Mouse (Mus musculus): ENCODE measurements at regions not wholly inside any gene's neighbourhood (a gene's known extent, or its start where the extent isn't known, plus 50 kb on each side); places are given as distances from the start of the nearest gene placed in this dataset.
A peak's percentile ranks its signal among the peaks of the same experiment; 100 is the strongest.

DNA sequence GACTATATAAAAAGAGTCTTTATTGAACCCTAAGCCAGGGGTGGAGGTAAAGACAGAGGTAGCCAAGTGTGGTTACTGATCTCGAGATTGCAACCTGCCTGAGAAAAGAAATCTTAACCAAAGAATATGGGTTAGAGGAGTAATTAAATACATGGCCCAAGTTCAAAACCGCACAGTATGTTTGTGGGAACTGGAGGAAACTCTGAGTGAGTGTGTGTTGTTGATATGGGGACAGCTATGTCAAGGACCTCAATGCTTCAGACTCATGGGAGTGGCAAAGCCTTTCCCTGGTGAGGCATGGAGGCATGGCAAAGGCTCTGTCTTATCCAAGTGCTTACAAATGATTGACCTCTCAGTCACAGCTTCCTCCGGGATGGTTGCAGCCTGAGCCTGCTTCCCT, 127.7 kb upstream of the Tank start:
- Histone ChIP-seq H3K9ac (no peak overlapping the region), H3K4me3 (no peak overlapping the region), H3K36me3 (no peaks in the 10 kb centered on the region), H3K27me3 (no peaks in the 10 kb centered on the region), H3K9me3 (no peaks in the 10 kb centered on the region), H3K4me2 (no peak overlapping the region), H3K4me1 (peaks cover 16% of the 10 kb centered on the region; the same call in 1 of the 2 replicates), H3K27ac (no peak overlapping the region)
- WGBS: 71% methylated on average over 3 of the region's 3 CpGs
- no peak for ATAC-seq (ENCODE audit: insufficient number of reproducible peaks, low FRiP score, low TSS enrichment, low read depth)

DNA sequence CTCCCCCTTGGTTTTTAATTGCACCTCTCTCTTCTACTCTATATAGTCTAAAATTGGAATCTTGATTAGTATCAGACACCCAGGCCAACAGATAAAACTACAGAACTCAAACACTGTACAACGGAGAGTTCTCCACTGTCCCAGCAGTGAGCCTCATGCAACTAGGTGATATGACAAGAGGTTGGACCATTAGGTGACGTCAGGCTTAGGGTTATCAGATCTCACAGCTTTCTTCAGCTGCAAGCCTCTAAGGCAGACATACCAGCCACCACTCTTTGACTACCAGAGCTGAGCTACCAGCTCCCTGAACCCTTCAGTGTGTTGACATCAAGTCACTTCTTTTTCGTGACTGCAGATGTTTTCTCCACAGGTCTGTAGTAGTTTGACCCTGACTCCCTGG, 141.8 kb upstream of the Tank start:
- H3K4me2 ChIP-seq: no peak overlapping the region
- H3K9ac ChIP-seq: no peak overlapping the region
- no peaks in the 10 kb centered on the region for H3K4me1 ChIP-seq
- ATAC-seq (ENCODE audit: insufficient number of reproducible peaks, low FRiP score, low TSS enrichment, low read depth): no peak
- no peaks in the 10 kb centered on the region for H3K36me3 ChIP-seq
- WGBS: 77% methylated on average over 3 of the region's 3 CpGs
- no peaks in the 10 kb centered on the region for H3K27me3 ChIP-seq
- no peak overlapping the region for H3K4me3 ChIP-seq
- no peaks in the 10 kb centered on the region for H3K9me3 ChIP-seq
- no peak overlapping the region for H3K27ac ChIP-seq

DNA sequence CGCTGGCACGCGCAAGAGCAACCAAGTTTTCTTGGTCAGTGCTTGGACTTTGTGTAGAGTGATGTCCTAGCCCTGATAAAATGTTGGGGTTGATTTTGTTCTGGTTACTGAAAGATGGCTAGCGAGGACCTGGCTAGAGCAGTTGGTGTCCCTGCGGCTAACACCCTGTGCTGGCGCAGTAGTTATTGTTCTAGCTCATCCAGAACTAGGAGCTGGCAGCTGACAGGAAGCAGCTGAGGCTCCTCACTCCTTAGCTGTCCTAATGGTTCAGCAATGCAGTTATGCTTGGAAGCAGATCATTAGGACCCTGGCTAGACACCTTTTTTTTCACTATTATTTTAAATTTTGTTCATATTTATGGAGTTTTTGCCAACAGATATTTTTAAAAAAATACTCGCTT, 170.5 kb upstream of the Tank start:
- no peaks in the 10 kb centered on the region for H3K36me3 ChIP-seq
- H3K4me1 ChIP-seq: peaks cover 4% of the 10 kb centered on the region
- no peak overlapping the region for H3K27ac ChIP-seq
- no peak overlapping the region for H3K9ac ChIP-seq
- H3K4me2 ChIP-seq: no peak overlapping the region
- ATAC-seq (ENCODE audit: insufficient number of reproducible peaks, low FRiP score, low TSS enrichment, low read depth): no peak
- no peak overlapping the region for H3K4me3 ChIP-seq
- H3K9me3 ChIP-seq: no peaks in the 10 kb centered on the region
- no peaks in the 10 kb centered on the region for H3K27me3 ChIP-seq
- WGBS: 95% methylated on average over 7 of the region's 7 CpGs

GRCm38 (mm10) chr2:61406104-61406751, 172.2 kb upstream of the Tank start:
- no peaks in the 10 kb centered on the region for H3K9me3 ChIP-seq
- peaks cover 11% of the 10 kb centered on the region for H3K4me1 ChIP-seq
- ATAC-seq (ENCODE audit: insufficient number of reproducible peaks, low FRiP score, low TSS enrichment, low read depth): no peak
- no peak overlapping the region for H3K4me2 ChIP-seq
- 81% methylated on average over 8 of the region's 8 CpGs for WGBS
- H3K4me3 ChIP-seq: no peak overlapping the region
- no peaks in the 10 kb centered on the region for H3K27me3 ChIP-seq
- no peak overlapping the region for H3K27ac ChIP-seq
- H3K9ac ChIP-seq: no peak overlapping the region
- H3K36me3 ChIP-seq: no peaks in the 10 kb centered on the region

GRCm38 (mm10) chr2:61405261-61405660, 173.1 kb upstream of the Tank start:
- no peak overlapping the region for H3K27ac ChIP-seq
- H3K36me3 ChIP-seq: no peaks in the 10 kb centered on the region
- H3K9ac ChIP-seq: no peak overlapping the region
- no peak overlapping the region for H3K4me3 ChIP-seq
- WGBS: 47% methylated on average over 4 of the region's 4 CpGs
- no peak overlapping the region for H3K4me2 ChIP-seq
- no peaks in the 10 kb centered on the region for H3K27me3 ChIP-seq
- H3K9me3 ChIP-seq: no peaks in the 10 kb centered on the region
- no peak for ATAC-seq (ENCODE audit: insufficient number of reproducible peaks, low FRiP score, low TSS enrichment, low read depth)
- peaks cover 11% of the 10 kb centered on the region for H3K4me1 ChIP-seq

- 4% methylated on average over 15 of the region's 15 CpGs for WGBS
- Histone ChIP-seq H3K4me2 (peak overlapping the region; percentile 52), H3K9ac (no peak overlapping the region), H3K36me3 (no peaks in the 10 kb centered on the region), H3K9me3 (no peaks in the 10 kb centered on the region), H3K4me3 (peak overlapping the region; percentile 41), H3K4me1 (peaks cover 11% of the 10 kb centered on the region), H3K27me3 (no peaks in the 10 kb centered on the region), H3K27ac (0 out of 2 replicates have a peak overlapping the region, but pooled peaks have one; percentile 27)
- no peak for ATAC-seq (ENCODE audit: insufficient number of reproducible peaks, low FRiP score, low TSS enrichment, low read depth)
Observed at GRCm38 (mm10) chr2:61402588-61403487, 175.5 kb upstream of the Tank start.

DNA sequence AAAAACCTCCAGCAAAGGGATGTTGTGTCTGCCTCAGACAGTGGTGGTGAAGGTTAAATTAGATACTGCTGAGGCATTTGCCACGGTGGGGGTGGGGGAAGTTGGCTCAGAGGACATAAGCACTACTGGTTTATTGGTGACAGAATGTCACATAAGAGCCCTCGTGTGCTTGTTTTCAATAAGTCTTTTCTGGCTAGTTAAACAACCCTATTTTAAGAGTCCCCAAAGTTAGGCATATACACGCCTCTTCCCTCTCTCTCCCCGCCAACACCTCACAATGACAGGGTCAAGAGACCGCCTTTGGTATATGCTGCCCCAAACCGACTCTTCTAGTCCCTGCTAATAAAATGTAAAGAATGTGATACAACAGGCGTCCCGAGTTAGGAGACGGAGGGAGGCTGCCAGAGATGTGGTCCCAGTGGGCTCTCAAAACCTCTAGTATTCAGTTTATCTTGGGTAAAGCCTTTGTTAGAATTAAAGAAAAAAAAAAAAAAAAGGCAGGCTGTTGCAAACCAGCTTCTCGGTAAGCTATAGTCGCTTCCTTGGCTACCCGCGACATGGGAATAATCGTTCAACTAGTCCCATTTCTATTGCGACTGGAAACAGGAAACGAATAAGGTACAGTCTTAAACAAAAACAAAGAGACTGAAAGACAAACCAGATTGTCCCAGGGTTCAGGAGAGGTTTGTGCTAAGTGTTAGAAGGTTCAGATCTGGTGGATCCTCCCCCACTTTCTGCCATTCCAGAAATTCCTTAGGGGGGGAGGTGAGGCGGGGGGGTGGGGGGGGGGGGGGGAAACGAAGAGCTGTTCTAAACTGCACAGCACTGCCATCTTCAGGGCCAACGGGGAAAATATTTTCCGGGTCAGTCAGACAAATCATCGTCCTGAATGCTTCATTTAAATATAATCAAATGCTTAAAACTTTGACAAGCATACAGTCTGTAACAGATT, 176.5 kb upstream of the Tank start:
- WGBS: under 1% methylated on average over 21 of the region's 21 CpGs
- peak overlapping the region; percentile 83 for H3K27ac ChIP-seq
- peak overlapping the region; percentile 52 for H3K4me2 ChIP-seq
- no peak overlapping the region; the same call in 1 of the 2 replicates for H3K9ac ChIP-seq
- no peaks in the 10 kb centered on the region for H3K9me3 ChIP-seq
- peaks cover 11% of the 10 kb centered on the region for H3K4me1 ChIP-seq
- H3K27me3 ChIP-seq: no peaks in the 10 kb centered on the region
- H3K4me3 ChIP-seq: peak overlapping the region; percentile 41
- H3K36me3 ChIP-seq: no peaks in the 10 kb centered on the region
- peak; percentile 77; the same call in 1 of the 2 replicates for ATAC-seq (ENCODE audit: insufficient number of reproducible peaks, low FRiP score, low TSS enrichment, low read depth)

GRCm38 (mm10) chr2:61398633-61399032, 179.8 kb upstream of the Tank start:
- Histone ChIP-seq H3K4me3 (no peak overlapping the region), H3K27me3 (no peaks in the 10 kb centered on the region), H3K27ac (no peak overlapping the region), H3K36me3 (no peaks in the 10 kb centered on the region), H3K9ac (no peak overlapping the region), H3K9me3 (no peaks in the 10 kb centered on the region), H3K4me1 (peaks cover 11% of the 10 kb centered on the region), H3K4me2 (no peak overlapping the region)
- WGBS: 71% methylated on average over 9 of the region's 9 CpGs
- ATAC-seq (ENCODE audit: insufficient number of reproducible peaks, low FRiP score, low TSS enrichment, low read depth): no peak

DNA sequence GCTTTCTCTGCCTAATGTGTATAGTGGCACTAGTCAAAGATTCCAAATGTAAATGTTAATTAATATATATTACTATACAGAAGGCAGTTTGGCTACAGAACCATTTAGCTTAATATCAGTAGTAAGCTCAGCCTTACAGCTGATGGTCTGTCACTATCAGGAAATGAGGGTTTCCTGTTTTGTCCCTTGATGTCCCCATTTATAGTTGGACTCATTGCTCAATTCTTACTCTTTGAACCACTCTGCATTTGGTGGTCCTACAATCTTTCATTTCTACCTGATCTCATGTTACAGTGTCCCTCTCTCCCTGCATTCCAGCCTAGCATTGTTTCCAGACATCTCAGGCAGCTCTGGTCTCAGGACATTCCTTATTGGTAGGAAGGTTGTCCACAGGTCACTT, 188.8 kb upstream of the Tank start:
- H3K27ac ChIP-seq: no peak overlapping the region
- no peaks in the 10 kb centered on the region for H3K27me3 ChIP-seq
- no peak overlapping the region for H3K9ac ChIP-seq
- H3K4me1 ChIP-seq: no peaks in the 10 kb centered on the region
- ATAC-seq (ENCODE audit: insufficient number of reproducible peaks, low FRiP score, low TSS enrichment, low read depth): no peak
- H3K36me3 ChIP-seq: no peaks in the 10 kb centered on the region
- no peak overlapping the region for H3K4me3 ChIP-seq
- no peak overlapping the region for H3K4me2 ChIP-seq
- no peaks in the 10 kb centered on the region for H3K9me3 ChIP-seq

GRCm38 (mm10) chr2:61389207-61389606, 189.2 kb upstream of the Tank start:
- H3K4me2 ChIP-seq: no peak overlapping the region
- H3K36me3 ChIP-seq: no peaks in the 10 kb centered on the region
- no peak overlapping the region for H3K4me3 ChIP-seq
- H3K9me3 ChIP-seq: no peaks in the 10 kb centered on the region
- H3K27ac ChIP-seq: no peak overlapping the region
- no peak for ATAC-seq (ENCODE audit: insufficient number of reproducible peaks, low FRiP score, low TSS enrichment, low read depth)
- H3K27me3 ChIP-seq: no peaks in the 10 kb centered on the region
- no peaks in the 10 kb centered on the region for H3K4me1 ChIP-seq
- WGBS: 77% methylated on average over 1 of the region's 1 CpGs
- no peak overlapping the region for H3K9ac ChIP-seq

DNA sequence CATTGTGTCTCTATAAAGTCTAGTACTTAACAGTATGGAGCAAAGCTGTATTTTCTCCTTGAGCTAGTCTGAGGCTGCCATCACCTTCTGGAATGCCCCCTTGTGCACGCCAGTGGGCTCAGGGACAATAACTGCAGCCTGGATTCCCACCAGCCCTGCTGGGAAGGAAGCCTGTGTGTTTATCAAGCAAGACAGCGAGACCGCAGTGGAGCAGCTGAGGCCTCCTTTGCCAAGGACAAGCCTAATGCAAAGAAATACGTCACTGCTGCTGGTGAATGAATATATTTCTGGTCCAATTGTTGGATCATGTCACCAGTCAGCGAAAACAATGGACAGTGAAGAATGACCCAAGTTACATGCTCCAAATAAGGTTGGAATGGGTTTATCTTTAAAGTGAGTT, 190.8 kb upstream of the Tank start:
- no peak for ATAC-seq (ENCODE audit: insufficient number of reproducible peaks, low FRiP score, low TSS enrichment, low read depth)
- no peak overlapping the region for H3K4me2 ChIP-seq
- WGBS: 74% methylated on average over 5 of the region's 5 CpGs

More for the DNA sequence above, 190.8 kb upstream of the Tank start:
- Histone ChIP-seq H3K36me3 (no peaks in the 10 kb centered on the region), H3K27ac (no peak overlapping the region), H3K27me3 (no peaks in the 10 kb centered on the region), H3K9me3 (no peaks in the 10 kb centered on the region), H3K4me1 (no peaks in the 10 kb centered on the region), H3K4me3 (no peak overlapping the region), H3K9ac (no peak overlapping the region)
